Mouse (Mus musculus): ENCODE measurements around the gene Gm20765. TPM values are rescaled to one million over a fixed set of nuclear protein-coding genes. Genes with fewer than 3 reads are reported as not detected.
"Not testable (repeated sequence)": the region's sequence is repeated elsewhere in the genome, so short reads cannot be mapped to it uniquely, and the experiment has no call there.

Gene Gm20765
- not detected in 2 replicates for polyA plus RNA-seq (2015; fragmentation: Nextera tagmentation; extraction: Ambion mirVana)

DNA sequence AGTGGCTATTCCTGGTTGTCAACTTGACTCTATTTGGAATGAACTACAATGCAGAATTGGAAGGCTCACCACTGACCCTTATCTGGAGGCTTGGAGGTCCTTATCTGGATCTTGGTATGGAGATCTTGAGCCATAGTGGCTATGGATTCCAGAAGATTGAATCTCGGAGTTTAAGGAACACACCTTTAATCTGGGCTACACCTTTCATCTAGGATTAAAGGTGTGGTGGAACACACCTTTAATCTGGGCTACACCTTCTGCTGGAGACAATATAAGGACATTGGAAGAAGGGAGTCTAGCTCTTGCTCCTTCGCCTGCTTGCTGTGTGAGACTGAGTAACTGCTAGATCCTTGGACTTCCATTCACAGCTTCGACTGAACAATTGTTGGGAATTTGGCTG lies at the start of gene Gm20765:
Gene Gm20765, plus strand, starts transcription at position 301 of the 400 bp plus-strand sequence.
- not testable (repeated sequence) for H3K4me3 ChIP-seq (replicated peaks; ENCODE audit: low read length); H3K4me1 ChIP-seq (ENCODE audit: control insufficient read depth, insufficient read depth, low read length); H3K36me3 ChIP-seq (ENCODE audit: control insufficient read depth, insufficient read depth, low read length); ATAC-seq (ENCODE audit: insufficient read depth, low FRiP score); H3K9me3 ChIP-seq (replicated peaks; ENCODE audit: control insufficient read depth, low read length); H3K9ac ChIP-seq (ENCODE audit: low read length); H3K27me3 ChIP-seq (ENCODE audit: control insufficient read depth, insufficient read depth, low read length); H3K4me2 ChIP-seq (ENCODE audit: low read depth, low read length); H3K27ac ChIP-seq (ENCODE audit: low read length)
- no CpG with 5 or more reads among the region's 3 CpGs for WGBS

DNA sequence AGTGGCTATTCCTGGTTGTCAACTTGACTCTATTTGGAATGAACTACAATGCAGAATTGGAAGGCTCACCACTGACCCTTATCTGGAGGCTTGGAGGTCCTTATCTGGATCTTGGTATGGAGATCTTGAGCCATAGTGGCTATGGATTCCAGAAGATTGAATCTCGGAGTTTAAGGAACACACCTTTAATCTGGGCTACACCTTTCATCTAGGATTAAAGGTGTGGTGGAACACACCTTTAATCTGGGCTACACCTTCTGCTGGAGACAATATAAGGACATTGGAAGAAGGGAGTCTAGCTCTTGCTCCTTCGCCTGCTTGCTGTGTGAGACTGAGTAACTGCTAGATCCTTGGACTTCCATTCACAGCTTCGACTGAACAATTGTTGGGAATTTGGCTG lies 42.6 kb upstream of the Gm20765 start, which contains the start of gene Gm21293:
Gene Gm21293, plus strand, starts transcription at position 301 of the 400 bp plus-strand sequence.
- H3K27ac ChIP-seq (ENCODE audit: low read length); H3K4me1 ChIP-seq (ENCODE audit: control insufficient read depth, insufficient read depth, low read length); H3K4me3 ChIP-seq (replicated peaks; ENCODE audit: low read length); H3K9ac ChIP-seq (ENCODE audit: low read length); H3K4me2 ChIP-seq (ENCODE audit: low read depth, low read length); H3K9me3 ChIP-seq (replicated peaks; ENCODE audit: control insufficient read depth, low read length); H3K27me3 ChIP-seq (ENCODE audit: control insufficient read depth, insufficient read depth, low read length); H3K36me3 ChIP-seq (ENCODE audit: control insufficient read depth, insufficient read depth, low read length); ATAC-seq (ENCODE audit: insufficient read depth, low FRiP score): not testable (repeated sequence)
- no CpG with 5 or more reads among the region's 3 CpGs for WGBS

GRCm38 (mm10) chr10:104151197-104151596 lies 34.1 kb upstream of the Gm20765 start, which contains the start of gene Gm6763:
Gene Gm6763 (plus strand): TSS chr10:104151497.
- H3K27ac ChIP-seq (ENCODE audit: low read length); H3K27me3 ChIP-seq (ENCODE audit: control insufficient read depth, insufficient read depth, low read length); ATAC-seq (ENCODE audit: insufficient read depth, low FRiP score); H3K4me1 ChIP-seq (ENCODE audit: control insufficient read depth, insufficient read depth, low read length); H3K36me3 ChIP-seq (ENCODE audit: control insufficient read depth, insufficient read depth, low read length); H3K4me3 ChIP-seq (replicated peaks; ENCODE audit: low read length); H3K4me2 ChIP-seq (ENCODE audit: low read depth, low read length); H3K9ac ChIP-seq (ENCODE audit: low read length); H3K9me3 ChIP-seq (replicated peaks; ENCODE audit: control insufficient read depth, low read length): not testable (repeated sequence)
- no CpG with 5 or more reads among the region's 3 CpGs for WGBS

DNA sequence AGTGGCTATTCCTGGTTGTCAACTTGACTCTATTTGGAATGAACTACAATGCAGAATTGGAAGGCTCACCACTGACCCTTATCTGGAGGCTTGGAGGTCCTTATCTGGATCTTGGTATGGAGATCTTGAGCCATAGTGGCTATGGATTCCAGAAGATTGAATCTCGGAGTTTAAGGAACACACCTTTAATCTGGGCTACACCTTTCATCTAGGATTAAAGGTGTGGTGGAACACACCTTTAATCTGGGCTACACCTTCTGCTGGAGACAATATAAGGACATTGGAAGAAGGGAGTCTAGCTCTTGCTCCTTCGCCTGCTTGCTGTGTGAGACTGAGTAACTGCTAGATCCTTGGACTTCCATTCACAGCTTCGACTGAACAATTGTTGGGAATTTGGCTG lies 25.6 kb upstream of the Gm20765 start, which contains the start of gene Gm8764:
Gene Gm8764, plus strand, starts transcription at position 301 of the 400 bp plus-strand sequence.
- H3K9me3 ChIP-seq (replicated peaks; ENCODE audit: control insufficient read depth, low read length); H3K4me3 ChIP-seq (replicated peaks; ENCODE audit: low read length); H3K36me3 ChIP-seq (ENCODE audit: control insufficient read depth, insufficient read depth, low read length); H3K27me3 ChIP-seq (ENCODE audit: control insufficient read depth, insufficient read depth, low read length); H3K27ac ChIP-seq (ENCODE audit: low read length); H3K4me1 ChIP-seq (ENCODE audit: control insufficient read depth, insufficient read depth, low read length); H3K4me2 ChIP-seq (ENCODE audit: low read depth, low read length); ATAC-seq (ENCODE audit: insufficient read depth, low FRiP score); H3K9ac ChIP-seq (ENCODE audit: low read length): not testable (repeated sequence)
- WGBS = no CpG with 5 or more reads among the region's 3 CpGs

DNA sequence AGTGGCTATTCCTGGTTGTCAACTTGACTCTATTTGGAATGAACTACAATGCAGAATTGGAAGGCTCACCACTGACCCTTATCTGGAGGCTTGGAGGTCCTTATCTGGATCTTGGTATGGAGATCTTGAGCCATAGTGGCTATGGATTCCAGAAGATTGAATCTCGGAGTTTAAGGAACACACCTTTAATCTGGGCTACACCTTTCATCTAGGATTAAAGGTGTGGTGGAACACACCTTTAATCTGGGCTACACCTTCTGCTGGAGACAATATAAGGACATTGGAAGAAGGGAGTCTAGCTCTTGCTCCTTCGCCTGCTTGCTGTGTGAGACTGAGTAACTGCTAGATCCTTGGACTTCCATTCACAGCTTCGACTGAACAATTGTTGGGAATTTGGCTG lies 17.1 kb upstream of the Gm20765 start, which contains the start of gene Gm21304:
Gene Gm21304, plus strand, starts transcription at position 301 of the 400 bp plus-strand sequence.
- H3K36me3 ChIP-seq (ENCODE audit: control insufficient read depth, insufficient read depth, low read length); H3K4me3 ChIP-seq (replicated peaks; ENCODE audit: low read length); H3K4me1 ChIP-seq (ENCODE audit: control insufficient read depth, insufficient read depth, low read length); H3K9ac ChIP-seq (ENCODE audit: low read length); ATAC-seq (ENCODE audit: insufficient read depth, low FRiP score); H3K4me2 ChIP-seq (ENCODE audit: low read depth, low read length); H3K9me3 ChIP-seq (replicated peaks; ENCODE audit: control insufficient read depth, low read length); H3K27me3 ChIP-seq (ENCODE audit: control insufficient read depth, insufficient read depth, low read length); H3K27ac ChIP-seq (ENCODE audit: low read length): not testable (repeated sequence)
- WGBS = no CpG with 5 or more reads among the region's 3 CpGs

GRCm38 (mm10) chr10:104176724-104177123 lies 8.6 kb upstream of the Gm20765 start, which contains the start of gene Gm21312:
Gene Gm21312 (plus strand): TSS chr10:104177024.
- not testable (repeated sequence) for H3K36me3 ChIP-seq (ENCODE audit: control insufficient read depth, insufficient read depth, low read length); H3K9me3 ChIP-seq (replicated peaks; ENCODE audit: control insufficient read depth, low read length); H3K27me3 ChIP-seq (ENCODE audit: control insufficient read depth, insufficient read depth, low read length); H3K27ac ChIP-seq (ENCODE audit: low read length); H3K4me1 ChIP-seq (ENCODE audit: control insufficient read depth, insufficient read depth, low read length); H3K4me2 ChIP-seq (ENCODE audit: low read depth, low read length); H3K9ac ChIP-seq (ENCODE audit: low read length); H3K4me3 ChIP-seq (replicated peaks; ENCODE audit: low read length); ATAC-seq (ENCODE audit: insufficient read depth, low FRiP score)
- WGBS = no CpG with 5 or more reads among the region's 3 CpGs

DNA sequence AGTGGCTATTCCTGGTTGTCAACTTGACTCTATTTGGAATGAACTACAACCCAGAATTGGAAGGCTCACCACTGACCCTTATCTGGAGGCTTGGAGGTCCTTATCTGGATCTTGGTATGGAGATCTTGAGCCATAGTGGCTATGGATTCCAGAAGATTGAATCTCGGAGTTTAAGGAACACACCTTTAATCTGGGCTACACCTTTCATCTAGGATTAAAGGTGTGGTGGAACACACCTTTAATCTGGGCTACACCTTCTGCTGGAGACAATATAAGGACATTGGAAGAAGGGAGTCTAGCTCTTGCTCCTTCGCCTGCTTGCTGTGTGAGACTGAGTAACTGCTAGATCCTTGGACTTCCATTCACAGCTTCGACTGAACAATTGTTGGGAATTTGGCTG lies 8.4 kb downstream of the Gm20765 start, which contains the start of gene Gm4340:
Gene Gm4340, plus strand, starts transcription at position 301 of the 400 bp plus-strand sequence.
- not testable (repeated sequence) for H3K4me1 ChIP-seq (ENCODE audit: control insufficient read depth, insufficient read depth, low read length); H3K9ac ChIP-seq (ENCODE audit: low read length); ATAC-seq (ENCODE audit: insufficient read depth, low FRiP score); H3K27ac ChIP-seq (ENCODE audit: low read length); H3K27me3 ChIP-seq (ENCODE audit: control insufficient read depth, insufficient read depth, low read length); H3K4me3 ChIP-seq (replicated peaks; ENCODE audit: low read length); H3K9me3 ChIP-seq (replicated peaks; ENCODE audit: control insufficient read depth, low read length); H3K36me3 ChIP-seq (ENCODE audit: control insufficient read depth, insufficient read depth, low read length); H3K4me2 ChIP-seq (ENCODE audit: low read depth, low read length)
- WGBS = no CpG with 5 or more reads among the region's 3 CpGs

GRCm38 (mm10) chr10:104209655-104210054 lies 24.3 kb downstream of the Gm20765 start:
- no peaks in the 10 kb centered on the region for H3K27me3 ChIP-seq (ENCODE audit: control insufficient read depth, insufficient read depth, low read length)
- no peak overlapping the region for H3K4me3 ChIP-seq (replicated peaks; ENCODE audit: low read length)
- ATAC-seq (ENCODE audit: insufficient read depth, low FRiP score) = no peak
- H3K4me1 ChIP-seq (ENCODE audit: control insufficient read depth, insufficient read depth, low read length) = no peaks in the 10 kb centered on the region
- H3K9me3 ChIP-seq (replicated peaks; ENCODE audit: control insufficient read depth, low read length) = no peaks in the 10 kb centered on the region
- H3K4me2 ChIP-seq (ENCODE audit: low read depth, low read length) = no peak overlapping the region
- WGBS = 80% methylated on average over 1 of the region's 1 CpGs
- H3K9ac ChIP-seq (ENCODE audit: low read length) = no peak overlapping the region
- no peak overlapping the region for H3K27ac ChIP-seq (ENCODE audit: low read length)
- no peaks in the 10 kb centered on the region for H3K36me3 ChIP-seq (ENCODE audit: control insufficient read depth, insufficient read depth, low read length)

DNA sequence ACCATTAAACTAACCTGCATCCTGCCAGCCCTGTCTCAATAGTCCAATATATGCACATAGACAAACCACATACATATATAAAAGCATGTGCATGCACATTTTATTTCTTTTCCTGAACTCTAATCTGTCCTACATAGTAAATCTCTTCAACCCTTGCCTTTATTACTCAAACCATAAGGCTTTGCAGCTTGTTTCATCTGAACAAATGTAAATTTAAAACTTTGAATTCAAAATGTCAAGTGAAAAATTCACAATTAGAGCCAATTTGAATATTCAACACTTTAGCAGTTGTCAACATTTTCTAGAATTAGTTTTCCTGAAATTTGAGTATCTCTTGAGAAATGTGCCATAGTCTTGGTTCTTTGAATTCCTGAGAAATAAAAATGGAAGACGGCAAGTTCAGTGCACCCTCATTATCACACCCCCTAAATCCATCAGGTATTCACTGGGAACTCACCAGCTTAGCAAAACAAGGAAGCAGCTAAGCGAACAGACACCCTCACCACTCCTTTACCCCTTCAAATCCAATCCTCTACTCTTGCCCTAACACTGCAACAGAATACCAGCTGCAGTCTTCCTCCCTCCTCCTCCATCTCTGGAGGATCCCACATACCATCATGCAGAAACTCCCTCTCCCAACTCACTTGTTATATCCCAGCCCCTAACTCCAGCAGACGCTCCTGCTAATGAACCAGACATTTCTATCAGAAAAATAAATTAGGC lies 25.1 kb downstream of the Gm20765 start:
- ATAC-seq (ENCODE audit: insufficient read depth, low FRiP score) = no peak
- no peaks in the 10 kb centered on the region for H3K9me3 ChIP-seq (replicated peaks; ENCODE audit: control insufficient read depth, low read length)

More for the DNA sequence above, 25.1 kb downstream of the Gm20765 start:
- 78% methylated on average over 3 of the region's 3 CpGs for WGBS
- H3K27ac ChIP-seq (ENCODE audit: low read length) = no peak overlapping the region
- H3K4me3 ChIP-seq (replicated peaks; ENCODE audit: low read length) = no peak overlapping the region
- H3K4me2 ChIP-seq (ENCODE audit: low read depth, low read length) = no peak overlapping the region
- H3K36me3 ChIP-seq (ENCODE audit: control insufficient read depth, insufficient read depth, low read length) = no peaks in the 10 kb centered on the region
- H3K27me3 ChIP-seq (ENCODE audit: control insufficient read depth, insufficient read depth, low read length) = no peaks in the 10 kb centered on the region
- H3K4me1 ChIP-seq (ENCODE audit: control insufficient read depth, insufficient read depth, low read length) = no peaks in the 10 kb centered on the region
- no peak overlapping the region for H3K9ac ChIP-seq (ENCODE audit: low read length)

All from stomach, embryonic 16.5 days (tissue).